Mouse (Mus musculus): Measurements from ENCODE around the gene Efna4. TPM values are rescaled to one million over a fixed set of nuclear protein-coding genes. Genes with fewer than 3 reads are reported as not detected.

Gene Efna4
- polyA plus RNA-seq, 1 experiment = 14.5 TPM

GRCm38 (mm10) chr3:89288503-89288928, 49.3 kb downstream of the Efna4 start:
- WGBS = 17% methylated on average over 7 of the region's 7 CpGs
- no peak for DNase-seq (ENCODE audit: low read depth, low spot score)

GRCm38 (mm10) chr3:89287286-89287685, 50.5 kb downstream of the Efna4 start:
- WGBS = 72% methylated on average over 5 of the region's 5 CpGs

GRCm38 (mm10) chr3:89285526-89285925, 52.3 kb downstream of the Efna4 start:
- WGBS = 69% methylated on average over 2 of the region's 2 CpGs

More at GRCm38 (mm10) chr3:89287286-89287685, 50.5 kb downstream of the Efna4 start:
- no peak for DNase-seq (ENCODE audit: low read depth, low spot score)

GRCm38 (mm10) chr3:89284261-89284660, 53.6 kb downstream of the Efna4 start:
- 33% methylated on average over 3 of the region's 3 CpGs for WGBS
- DNase-seq (ENCODE audit: low read depth, low spot score) = no peak

More at GRCm38 (mm10) chr3:89285526-89285925, 52.3 kb downstream of the Efna4 start:
- no peak for DNase-seq (ENCODE audit: low read depth, low spot score)

Other genes with a start within 250 kb of the Efna4 start
- gene Rusc1, start 244.7 kb downstream of the Efna4 start, polyA plus RNA-seq (2012; rRNA removed) = 43.8 and 48.1 TPM in 2 replicates
- gene Gm43738, start 236.9 kb downstream of the Efna4 start, polyA plus RNA-seq (2012; rRNA removed) = not detected in 2 replicates
- 160 and 206 TPM in 2 replicates for gene Fdps, start 236.1 kb downstream of the Efna4 start, polyA plus RNA-seq (2012; rRNA removed)
- 181 and 448 TPM in 2 replicates for gene Pklr, start 201.9 kb downstream of the Efna4 start, polyA plus RNA-seq (2012; rRNA removed)
- 0.48 and 0.52 TPM in 2 replicates for gene Hcn3, start 177.8 kb downstream of the Efna4 start, polyA plus RNA-seq (2012; rRNA removed)
- 41.1 and 53.0 TPM in 2 replicates for gene Clk2, start 173.2 kb downstream of the Efna4 start, polyA plus RNA-seq (2012; rRNA removed)
- 88.5 and 107 TPM in 2 replicates for gene Scamp3, start 160.6 kb downstream of the Efna4 start, polyA plus RNA-seq (2012; rRNA removed)
- gene Fam189b, start 154.9 kb downstream of the Efna4 start, polyA plus RNA-seq (2012; rRNA removed) = 23.0 and 30.1 TPM in 2 replicates
- 88.5 and 99.3 TPM in 2 replicates for gene Gba, start 135.1 kb downstream of the Efna4 start, polyA plus RNA-seq (2012; rRNA removed)
- gene Thbs3, start 122.8 kb downstream of the Efna4 start, polyA plus RNA-seq (2012; rRNA removed) = 20.8 and 22.8 TPM in 2 replicates
- 171 and 186 TPM in 2 replicates for gene Mtx1, start 110.9 kb downstream of the Efna4 start, polyA plus RNA-seq (2012; rRNA removed)
- gene Muc1, start 109.0 kb downstream of the Efna4 start, polyA plus RNA-seq (2012; rRNA removed) = 0.99 and 1.6 TPM in 2 replicates
- gene Krtcap2, start 92.1 kb downstream of the Efna4 start, polyA plus RNA-seq (2012; rRNA removed) = 170 and 221 TPM in 2 replicates
- 2.1 TPM in 2 replicates for gene Trim46, start 91.7 kb downstream of the Efna4 start, polyA plus RNA-seq (2012; rRNA removed)
- 355 and 356 TPM in 2 replicates for gene Dpm3, start 78.7 kb downstream of the Efna4 start, polyA plus RNA-seq (2012; rRNA removed)
- 108 and 123 TPM in 2 replicates for gene Slc50a1, start 67.5 kb downstream of the Efna4 start, polyA plus RNA-seq (2012; rRNA removed)
- gene Efna1, start 56.9 kb downstream of the Efna4 start, polyA plus RNA-seq (2012; rRNA removed) = 78.0 and 93.8 TPM in 2 replicates
- gene Efna3, start 15.1 kb downstream of the Efna4 start, polyA plus RNA-seq (2012; rRNA removed) = 6.0 and 7.4 TPM in 2 replicates
- 59.4 and 68.5 TPM in 2 replicates for gene Adam15, start 12.0 kb upstream of the Efna4 start, polyA plus RNA-seq (2012; rRNA removed)
- 0.15 and 0.60 TPM in 2 replicates for gene Dcst2, start 23.9 kb upstream of the Efna4 start, polyA plus RNA-seq (2012; rRNA removed)
- gene Dcst1, start 27.2 kb upstream of the Efna4 start, polyA plus RNA-seq (2012; rRNA removed) = 3.1 and 6.7 TPM in 2 replicates
- 92.6 and 151 TPM in 2 replicates for gene Zbtb7b, start 56.7 kb upstream of the Efna4 start, polyA plus RNA-seq (2012; rRNA removed)
- gene Lenep, start 64.8 kb upstream of the Efna4 start, polyA plus RNA-seq (2012; rRNA removed) = not detected in 2 replicates
- 40.7 and 48.2 TPM in 2 replicates for gene Flad1, start 73.8 kb upstream of the Efna4 start, polyA plus RNA-seq (2012; rRNA removed)
- gene Cks1b, start 80.4 kb upstream of the Efna4 start, polyA plus RNA-seq (2012; rRNA removed) = 37.2 and 50.9 TPM in 2 replicates
- 60.3 and 84.0 TPM in 2 replicates for gene Shc1, start 80.4 kb upstream of the Efna4 start, polyA plus RNA-seq (2012; rRNA removed)
- gene Pygo2, start 92.2 kb upstream of the Efna4 start, polyA plus RNA-seq (2012; rRNA removed) = 30.8 and 39.3 TPM in 2 replicates
- 44.6 and 52.7 TPM in 2 replicates for gene Pbxip1, start 98.7 kb upstream of the Efna4 start, polyA plus RNA-seq (2012; rRNA removed)
- gene Pmvk, start 116.5 kb upstream of the Efna4 start, polyA plus RNA-seq (2012; rRNA removed) = 31.6 and 34.8 TPM in 2 replicates
- 2.4 and 5.3 TPM in 2 replicates for gene Kcnn3, start 182.1 kb upstream of the Efna4 start, polyA plus RNA-seq (2012; rRNA removed)